Mouse (Mus musculus) right cerebral cortex, postnatal 25 days (tissue): ENCODE measurements around the gene Ppm1h.

Experiments used
- DNase-seq: peaks from one replicate; pipeline ENCODE4 v3.0.0; 2022

The Ppm1h gene

GRCm38 (mm10) chr10:122774169-122774568, 95.6 kb downstream of the Ppm1h start:
- DNase-seq: no peak

DNA sequence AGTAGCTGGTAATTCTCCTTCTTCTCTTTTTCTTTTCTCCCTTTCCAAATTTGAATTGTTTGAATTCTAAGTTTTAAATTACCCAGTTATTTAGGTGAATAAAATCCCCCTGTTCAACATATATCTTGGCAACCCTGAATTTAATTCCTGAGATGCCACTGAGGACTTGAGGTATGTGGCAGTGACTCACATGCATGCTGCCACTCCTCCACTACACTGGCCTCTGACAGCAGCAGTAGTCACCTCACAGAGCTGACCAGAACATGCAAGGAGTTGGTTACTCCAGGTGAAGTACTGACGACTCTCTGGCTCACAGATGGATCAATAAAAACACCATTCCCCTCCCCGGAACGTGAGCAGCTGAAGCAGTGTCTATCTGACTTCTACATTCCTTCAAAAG, 98.9 kb downstream of the Ppm1h start:
- no peak for DNase-seq

- DNase-seq: no peak
Measured at GRCm38 (mm10) chr10:122777939-122778655, 99.5 kb downstream of the Ppm1h start.

DNA sequence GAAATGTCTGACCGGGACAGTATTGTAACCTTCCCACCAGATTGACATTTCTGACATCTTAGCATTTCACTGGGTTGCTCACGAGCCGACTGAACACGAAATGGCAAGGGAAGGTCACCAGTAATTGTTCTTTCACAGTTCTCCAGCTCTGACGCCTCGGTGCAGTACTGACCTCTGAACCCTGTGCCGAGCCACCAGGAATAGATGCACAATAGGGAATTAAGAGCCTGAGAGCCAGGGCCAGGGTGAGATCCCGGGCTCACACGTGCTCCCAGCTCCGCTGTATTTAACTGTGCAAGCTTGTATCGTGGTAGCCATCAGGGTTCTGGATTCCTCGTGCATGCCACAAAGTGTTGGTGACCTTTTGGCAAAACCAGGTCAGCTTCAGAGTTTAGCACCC, 100.8 kb downstream of the Ppm1h start:
- no peak for DNase-seq

GRCm38 (mm10) chr10:122782755-122783154, 104.2 kb downstream of the Ppm1h start:
- DNase-seq: no peak

DNA sequence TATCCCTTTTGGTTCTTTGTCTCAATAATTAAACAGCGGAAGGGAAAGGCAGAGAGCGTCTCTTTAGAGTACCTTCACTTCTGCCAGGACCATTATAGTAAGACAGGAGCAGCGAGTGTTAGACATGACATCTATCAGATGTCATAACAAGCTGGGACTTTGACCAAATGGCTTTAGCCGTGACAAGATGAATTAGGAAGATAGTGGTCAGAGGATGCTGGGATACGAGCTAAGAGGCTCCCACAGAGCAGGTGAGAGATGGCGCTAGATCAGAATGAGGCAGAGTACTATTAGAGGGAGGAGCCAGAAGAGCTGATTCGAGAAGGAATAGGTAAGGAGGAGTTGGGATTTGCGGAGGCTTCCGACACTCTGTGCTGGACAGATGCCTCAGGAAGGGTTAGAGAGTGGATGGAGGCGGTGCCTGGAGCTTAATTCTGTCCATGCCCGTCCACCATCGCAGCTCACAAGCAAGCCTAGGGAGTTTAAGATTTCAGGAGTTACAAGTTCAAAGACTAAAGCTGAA, 111.1 kb downstream of the Ppm1h start:
- DNase-seq: no peak

DNA sequence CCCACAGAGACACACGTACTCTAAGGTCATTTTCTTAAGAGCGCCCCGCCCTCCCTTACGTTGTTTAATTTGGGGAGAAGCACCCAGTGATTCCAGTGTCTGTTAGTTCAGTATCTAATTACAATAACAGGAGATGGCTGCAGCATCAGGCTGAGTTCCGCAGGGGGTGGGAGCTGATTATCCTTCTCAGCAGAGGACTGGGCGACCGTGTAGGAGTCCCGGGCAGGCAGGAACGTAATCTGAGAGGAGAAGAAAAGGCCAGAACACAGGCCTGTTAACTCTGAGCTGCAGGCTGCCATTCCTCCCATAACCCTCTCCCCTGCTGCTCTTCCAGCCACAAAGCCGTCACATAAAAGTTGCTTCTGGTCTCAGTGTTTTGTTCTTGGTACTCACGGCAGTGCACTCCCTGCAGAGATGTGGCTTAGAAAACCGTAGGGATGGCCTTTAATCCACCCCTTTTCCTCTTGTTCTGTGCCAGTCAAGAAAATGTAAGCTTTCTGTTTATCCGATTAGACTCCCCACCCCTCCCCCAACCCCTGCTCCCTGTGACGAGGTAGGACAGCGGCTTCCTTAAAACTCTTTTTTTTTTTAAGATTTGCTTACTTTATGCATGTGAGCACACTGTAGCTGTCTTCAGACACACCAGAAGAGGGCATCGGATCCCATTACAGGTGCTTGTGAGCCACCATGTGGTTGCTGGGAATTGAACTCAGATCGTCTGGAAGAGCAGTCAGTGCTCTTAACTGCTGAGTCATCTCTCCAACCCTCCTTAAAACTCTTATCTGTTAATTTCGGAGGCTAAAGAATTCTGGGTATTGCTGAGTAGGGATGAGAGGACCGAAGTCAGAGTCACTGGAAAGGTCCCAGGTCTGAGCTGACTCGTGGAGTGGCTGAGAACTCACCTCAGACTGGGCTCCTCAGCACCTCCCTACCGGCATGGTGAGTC, 113.7 kb downstream of the Ppm1h start:
- DNase-seq: no peak

GRCm38 (mm10) chr10:122793193-122793592, 114.6 kb downstream of the Ppm1h start:
- DNase-seq: no peak

DNA sequence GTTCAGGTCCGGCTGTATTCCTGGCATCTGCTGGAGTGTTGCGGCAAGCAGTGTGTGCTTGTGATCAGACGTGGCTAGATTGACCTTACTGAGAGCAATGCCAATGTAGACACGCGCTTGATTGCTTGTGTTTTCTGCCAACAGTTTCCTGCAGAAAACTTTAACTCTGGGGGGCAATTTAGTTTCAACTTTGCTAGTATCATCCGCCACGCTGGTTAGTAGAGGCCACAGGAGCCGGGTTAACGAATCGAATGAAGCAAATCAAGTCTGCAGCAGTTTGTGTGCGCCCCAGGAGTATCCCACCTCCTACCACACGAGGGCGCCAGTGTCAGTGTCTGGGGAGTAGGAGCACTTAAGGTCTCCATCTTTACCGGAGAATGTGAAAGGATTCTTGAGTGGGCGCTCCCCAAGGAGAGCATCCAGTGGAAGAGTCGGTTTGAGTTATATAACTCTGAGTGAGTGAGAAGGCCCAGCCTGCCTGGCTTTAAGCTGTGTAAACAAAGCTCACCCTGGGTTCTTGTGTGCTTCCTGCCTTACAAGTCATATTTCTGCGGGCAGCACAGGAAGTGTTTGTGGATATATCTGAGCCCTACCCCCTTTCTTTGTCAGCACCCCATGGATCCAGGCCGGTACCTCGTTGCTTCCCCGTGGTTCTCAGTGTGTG, 115.8 kb downstream of the Ppm1h start:
- DNase-seq: peak; percentile 43

GRCm38 (mm10) chr10:122797955-122798354, 119.4 kb downstream of the Ppm1h start:
- DNase-seq: no peak

GRCm38 (mm10) chr10:122800003-122800731, 121.6 kb downstream of the Ppm1h start:
- DNase-seq: no peak

DNA sequence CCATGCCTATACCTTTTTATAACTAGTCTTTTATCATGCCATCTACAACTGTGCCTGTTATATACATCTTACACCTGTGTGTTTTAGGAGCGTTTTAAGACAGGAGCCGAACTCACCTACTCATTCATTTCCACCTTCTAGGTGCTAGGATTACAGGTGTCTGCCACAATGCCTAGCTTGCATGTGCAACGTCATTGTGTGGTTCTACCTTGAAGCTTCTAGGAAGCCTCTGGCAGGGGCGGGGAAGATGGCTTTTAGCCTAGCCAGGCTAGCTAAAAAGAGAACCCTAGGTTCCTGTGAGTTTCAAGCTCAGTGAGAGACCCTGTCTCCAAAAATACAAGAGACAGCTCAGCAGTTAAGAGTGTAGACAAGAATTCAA, 122.2 kb downstream of the Ppm1h start:
- DNase-seq: no peak

DNA sequence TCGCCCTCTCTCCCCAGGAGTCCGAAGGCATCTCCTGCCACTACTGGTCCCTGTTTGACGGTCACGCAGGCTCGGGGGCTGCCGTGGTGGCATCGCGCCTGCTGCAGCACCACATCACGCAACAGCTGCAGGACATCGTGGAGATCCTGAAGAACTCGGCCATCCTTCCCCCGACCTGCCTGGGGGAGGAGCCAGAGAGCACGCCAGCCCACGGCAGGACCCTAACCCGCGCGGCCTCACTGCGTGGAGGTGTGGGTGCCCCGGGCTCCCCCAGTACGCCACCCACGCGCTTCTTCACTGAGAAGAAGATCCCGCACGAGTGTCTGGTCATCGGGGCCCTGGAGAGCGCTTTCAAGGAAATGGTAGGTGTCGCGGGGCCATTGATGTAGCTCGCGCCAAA, 123.7 kb downstream of the Ppm1h start:
- no peak for DNase-seq

- no peak for DNase-seq
Measured at GRCm38 (mm10) chr10:122802901-122803300, 124.3 kb downstream of the Ppm1h start.

DNA sequence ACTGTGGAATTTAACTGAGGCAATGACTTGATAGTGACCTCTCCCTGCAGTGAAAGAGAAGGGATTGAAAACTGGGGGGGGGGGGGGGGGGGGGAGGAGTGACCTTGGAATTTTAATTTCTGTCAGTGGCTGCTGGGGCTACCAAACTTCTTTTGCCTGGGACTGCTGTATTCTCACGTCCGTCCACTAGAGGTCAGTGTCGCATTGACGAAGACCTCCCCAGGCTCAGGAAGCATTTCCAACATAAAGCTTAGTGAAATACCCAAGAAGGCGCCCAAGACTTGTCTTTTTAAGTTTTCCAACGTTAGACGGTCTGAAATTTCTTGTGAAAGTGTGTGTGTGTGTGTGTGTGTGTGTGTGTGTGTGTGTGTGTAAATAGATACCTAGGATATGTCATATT, 125.3 kb downstream of the Ppm1h start:
- peak; percentile 64 for DNase-seq

- no peak for DNase-seq
Measured at GRCm38 (mm10) chr10:122805866-122806265, 127.3 kb downstream of the Ppm1h start.

- DNase-seq: peak; percentile 55
Measured at GRCm38 (mm10) chr10:122807127-122808105, 128.9 kb downstream of the Ppm1h start.

DNA sequence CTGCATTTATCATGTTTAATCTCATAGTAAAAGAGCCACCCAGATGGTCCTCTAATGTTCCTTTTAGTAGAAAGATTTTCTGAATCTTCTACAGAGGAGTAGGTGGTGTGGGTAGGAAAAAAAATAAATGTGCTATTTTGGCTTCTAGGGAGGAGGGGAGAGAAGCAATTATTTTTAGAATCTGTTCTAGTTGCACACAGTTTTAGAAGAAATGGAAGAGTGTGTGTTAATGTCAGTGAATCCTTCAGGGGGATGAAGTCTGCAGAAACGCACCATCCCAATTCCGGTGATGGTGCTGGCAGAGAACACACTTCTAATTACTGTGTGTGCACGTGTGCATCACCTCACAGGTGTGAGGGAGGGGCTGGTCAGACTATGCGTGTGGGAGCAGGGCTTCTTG, 129.6 kb downstream of the Ppm1h start:
- no peak for DNase-seq

DNA sequence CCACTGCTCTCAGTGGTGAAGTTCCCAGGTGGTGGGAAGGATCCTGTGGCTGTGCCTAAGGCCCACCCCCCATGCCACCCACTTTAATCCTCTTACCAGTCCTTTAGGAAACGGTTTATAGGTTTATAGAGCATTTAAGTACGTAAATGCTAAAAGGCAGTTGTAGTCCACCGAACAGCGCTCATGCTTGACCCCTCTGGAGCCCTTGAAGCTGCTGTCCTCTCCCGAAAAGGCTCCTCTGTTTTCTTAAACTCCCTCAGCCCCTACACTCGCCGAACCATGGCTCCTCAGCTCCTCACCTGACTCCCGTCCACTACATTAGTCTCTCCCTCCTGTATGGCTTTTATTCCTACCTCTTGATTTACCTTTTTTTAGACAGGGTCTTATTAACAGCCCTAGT, 131.3 kb downstream of the Ppm1h start:
- DNase-seq: no peak

GRCm38 (mm10) chr10:122815094-122815493, 136.5 kb downstream of the Ppm1h start:
- no peak for DNase-seq

GRCm38 (mm10) chr10:122817741-122818140, 139.2 kb downstream of the Ppm1h start:
- DNase-seq: no peak
